Mouse (Mus musculus): Measurements from ENCODE around the gene Mfsd9. TPM values are rescaled to one million over a fixed set of nuclear protein-coding genes. Genes with fewer than 3 reads are reported as not detected.
A peak's percentile ranks its signal among the peaks of the same experiment; 100 is the strongest.

The Mfsd9 gene
- total and polyA plus RNA-seq, 3 experiments = 0.54 to 3.3 (median 1.7) TPM

- DNase-seq (ENCODE audit: low spot score) (peak; percentile 9), ATAC-seq (ENCODE audit: extremely low read depth, insufficient number of reproducible peaks, low FRiP score, poor library complexity, severe bottlenecking) (no peak; the same call in 1 of the 2 replicates)
- TF ChIP-seq TAL1 (conservative IDR thresholded peaks at IDR 0.05; ENCODE audit: low read depth, low read length) = no peak
- peak; percentile 85 for TF ChIP-seq CTCF (IDR thresholded peaks at IDR 0.05; ENCODE audit: low read depth, low read length)
- TF ChIP-seq GATA2 (IDR thresholded peaks at IDR 0.05; ENCODE audit: borderline replicate concordance, low read depth, low read length) = no peak
- no peak for TF ChIP-seq POLR2AphosphoS5 (IDR thresholded peaks at IDR 0.05; ENCODE audit: insufficient replicate concordance, low read depth, low read length)
- TF ChIP-seq GATA1 (IDR thresholded peaks at IDR 0.05; ENCODE audit: borderline replicate concordance, low read length) = no peak
- Histone ChIP-seq H3K4me3 (ENCODE audit: low read depth, low read length) (no peak overlapping the region), H3K36me3 (replicated peaks) (no peaks in the 10 kb centered on the region), H3K4me1 (ENCODE audit: insufficient read depth, low read depth, low read length) (no peaks in the 10 kb centered on the region), H3K9me3 (replicated peaks) (no peaks in the 10 kb centered on the region), H3K27me3 (ENCODE audit: insufficient read depth, low read length) (peaks cover 2% of the 10 kb centered on the region)
These were observed 12.3 kb upstream of the Mfsd9 start for GRCm38 (mm10) chr1:40802759-40803158.

- Histone ChIP-seq H3K4me3 (ENCODE audit: low read depth, low read length) (no peak overlapping the region), H3K9me3 (replicated peaks) (no peaks in the 10 kb centered on the region), H3K27me3 (ENCODE audit: insufficient read depth, low read length) (peaks cover 2% of the 10 kb centered on the region), H3K4me1 (ENCODE audit: insufficient read depth, low read depth, low read length) (no peaks in the 10 kb centered on the region), H3K36me3 (replicated peaks) (no peaks in the 10 kb centered on the region)
- TF ChIP-seq TAL1 (conservative IDR thresholded peaks at IDR 0.05; ENCODE audit: low read depth, low read length) (no peak), GATA1 (IDR thresholded peaks at IDR 0.05; ENCODE audit: borderline replicate concordance, low read length) (no peak), CTCF (IDR thresholded peaks at IDR 0.05; ENCODE audit: low read depth, low read length) (no peak), GATA2 (IDR thresholded peaks at IDR 0.05; ENCODE audit: borderline replicate concordance, low read depth, low read length) (no peak), POLR2AphosphoS5 (IDR thresholded peaks at IDR 0.05; ENCODE audit: insufficient replicate concordance, low read depth, low read length) (no peak)
- DNase-seq (ENCODE audit: low spot score) (no peak), ATAC-seq (ENCODE audit: extremely low read depth, insufficient number of reproducible peaks, low FRiP score, poor library complexity, severe bottlenecking) (no peak)
These were observed 10.4 kb upstream of the Mfsd9 start for GRCm38 (mm10) chr1:40800908-40801307.

GRCm38 (mm10) chr1:40799121-40799520 is 8.6 kb upstream of the Mfsd9 start:
- TF ChIP-seq GATA2 (IDR thresholded peaks at IDR 0.05; ENCODE audit: borderline replicate concordance, low read depth, low read length) (no peak), GATA1 (IDR thresholded peaks at IDR 0.05; ENCODE audit: borderline replicate concordance, low read length) (no peak), POLR2AphosphoS5 (IDR thresholded peaks at IDR 0.05; ENCODE audit: insufficient replicate concordance, low read depth, low read length) (no peak), CTCF (IDR thresholded peaks at IDR 0.05; ENCODE audit: low read depth, low read length) (no peak), TAL1 (conservative IDR thresholded peaks at IDR 0.05; ENCODE audit: low read depth, low read length) (no peak)
- no peak for ATAC-seq (ENCODE audit: extremely low read depth, insufficient number of reproducible peaks, low FRiP score, poor library complexity, severe bottlenecking)
- no peaks in the 10 kb centered on the region for H3K9me3 ChIP-seq (replicated peaks)
- no peak for DNase-seq (ENCODE audit: low spot score)
- H3K4me1 ChIP-seq (ENCODE audit: insufficient read depth, low read depth, low read length) = no peaks in the 10 kb centered on the region
- no peak overlapping the region for H3K4me3 ChIP-seq (ENCODE audit: low read depth, low read length)
- peaks cover 4% of the 10 kb centered on the region for H3K27me3 ChIP-seq (ENCODE audit: insufficient read depth, low read length)
- no peaks in the 10 kb centered on the region for H3K36me3 ChIP-seq (replicated peaks)

GRCm38 (mm10) chr1:40797348-40797747 is 6.9 kb upstream of the Mfsd9 start:
- H3K4me1 ChIP-seq (ENCODE audit: insufficient read depth, low read depth, low read length) = no peaks in the 10 kb centered on the region
- ATAC-seq (ENCODE audit: extremely low read depth, insufficient number of reproducible peaks, low FRiP score, poor library complexity, severe bottlenecking) = peak; percentile 88
- peak; percentile 70 for DNase-seq (ENCODE audit: low spot score)
- H3K36me3 ChIP-seq (replicated peaks) = no peaks in the 10 kb centered on the region
- H3K9me3 ChIP-seq (replicated peaks) = no peaks in the 10 kb centered on the region
- TF ChIP-seq GATA1 (IDR thresholded peaks at IDR 0.05; ENCODE audit: borderline replicate concordance, low read length) = no peak
- peak; percentile 93 for TF ChIP-seq CTCF (IDR thresholded peaks at IDR 0.05; ENCODE audit: low read depth, low read length)
- H3K4me3 ChIP-seq (ENCODE audit: low read depth, low read length) = no peak overlapping the region
- H3K27me3 ChIP-seq (ENCODE audit: insufficient read depth, low read length) = peaks cover 4% of the 10 kb centered on the region

GRCm38 (mm10) chr1:40795508-40795907 is 5.0 kb upstream of the Mfsd9 start:
- DNase-seq (ENCODE audit: low spot score) = no peak
- Histone ChIP-seq H3K4me1 (ENCODE audit: insufficient read depth, low read depth, low read length) (peaks cover 4% of the 10 kb centered on the region), H3K27me3 (ENCODE audit: insufficient read depth, low read length) (peaks cover 4% of the 10 kb centered on the region), H3K4me3 (ENCODE audit: low read depth, low read length) (no peak overlapping the region), H3K36me3 (replicated peaks) (no peaks in the 10 kb centered on the region), H3K9me3 (replicated peaks) (no peaks in the 10 kb centered on the region)
- no peak for ATAC-seq (ENCODE audit: extremely low read depth, insufficient number of reproducible peaks, low FRiP score, poor library complexity, severe bottlenecking)
- no peak for TF ChIP-seq CTCF (IDR thresholded peaks at IDR 0.05; ENCODE audit: low read depth, low read length)
- no peak for TF ChIP-seq GATA1 (IDR thresholded peaks at IDR 0.05; ENCODE audit: borderline replicate concordance, low read length)
- TF ChIP-seq GATA2 (IDR thresholded peaks at IDR 0.05; ENCODE audit: borderline replicate concordance, low read depth, low read length) = no peak
- TF ChIP-seq TAL1 (conservative IDR thresholded peaks at IDR 0.05; ENCODE audit: low read depth, low read length) = no peak

DNA sequence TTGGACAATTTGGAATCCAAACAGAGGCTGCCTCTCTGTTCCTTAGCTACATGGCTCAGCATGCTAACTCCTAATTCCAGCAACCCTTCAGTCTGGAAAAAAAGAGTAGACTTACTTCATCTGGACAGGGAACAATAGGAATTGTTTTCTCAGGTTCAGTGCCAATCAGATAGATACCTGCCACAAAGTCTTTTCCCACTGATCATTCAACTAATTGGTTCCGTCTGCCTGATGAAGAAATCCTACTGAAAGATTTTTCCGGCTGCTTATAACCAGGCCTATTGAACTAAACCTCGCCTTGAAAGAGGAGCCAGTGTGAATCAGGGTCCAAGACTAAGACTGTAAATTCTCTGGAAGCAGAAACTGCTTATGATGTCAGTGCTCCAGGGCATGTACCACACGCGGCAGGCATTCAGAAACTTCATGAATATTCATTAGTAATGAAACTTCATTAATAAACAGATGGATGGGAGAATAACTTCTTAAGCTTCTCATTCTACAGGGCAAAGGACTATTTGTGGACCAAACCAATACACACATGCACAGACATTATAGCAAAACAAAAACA is 737 bp downstream of the Mfsd9 start:
- ATAC-seq (ENCODE audit: extremely low read depth, insufficient number of reproducible peaks, low FRiP score, poor library complexity, severe bottlenecking) = peak; percentile 41; the same call in 1 of the 2 replicates
- peak; percentile 18 for DNase-seq (ENCODE audit: low spot score)

More for the DNA sequence above, 737 bp downstream of the Mfsd9 start:
- H3K4me1 ChIP-seq (ENCODE audit: insufficient read depth, low read depth, low read length) = peaks cover 18% of the 10 kb centered on the region
- no peak for TF ChIP-seq POLR2AphosphoS5 (IDR thresholded peaks at IDR 0.05; ENCODE audit: insufficient replicate concordance, low read depth, low read length)
- no peak for TF ChIP-seq GATA1 (IDR thresholded peaks at IDR 0.05; ENCODE audit: borderline replicate concordance, low read length)
- no peak for TF ChIP-seq TAL1 (conservative IDR thresholded peaks at IDR 0.05; ENCODE audit: low read depth, low read length)
- H3K27me3 ChIP-seq (ENCODE audit: insufficient read depth, low read length) = peaks cover 2% of the 10 kb centered on the region; the same call in 1 of the 2 replicates
- no peaks in the 10 kb centered on the region for H3K9me3 ChIP-seq (replicated peaks)
- peak overlapping the region; percentile 84 for H3K4me3 ChIP-seq (ENCODE audit: low read depth, low read length)
- H3K36me3 ChIP-seq (replicated peaks) = peaks cover 8% of the 10 kb centered on the region
